Mouse (Mus musculus) forebrain, postnatal 0 days (tissue): Measurements from ENCODE around the gene Glis3. TPM values are rescaled to one million over a fixed set of nuclear protein-coding genes. Genes with fewer than 3 reads are reported as not detected.
A peak's percentile ranks its signal among the peaks of the same experiment; 100 is the strongest.

Source experiments
- ATAC-seq: fragments of 200-750 bp; cut with Nextera tagmentation; 2 replicates; pipeline ENCODE4 v1.8.0; 2017; ENCODE audit warnings: mild to moderate bottlenecking, moderate library complexity
- DNase-seq: peaks from one replicate; pipeline ENCODE4 v3.0.0-alpha.2; 2015
- H3K27ac ChIP-seq: fragments of 300-500 bp; sonication (generic); 2 replicates; pipeline ENCODE4 v1.5.1; 2014; ENCODE audit warnings: low read depth, mild to moderate bottlenecking, antibody characterized with exemption, low read length, moderate library complexity, mixed read lengths
- H3K27me3 ChIP-seq: fragments of 300-500 bp; sonication (generic); 2 replicates; pipeline ENCODE4 v1.6.1; 2014; ENCODE audit warnings: mild to moderate bottlenecking, low read length, mixed read lengths; ENCODE audit not compliant: insufficient read depth
- H3K36me3 ChIP-seq: fragments of 300-500 bp; sonication (generic); 2 replicates; pipeline ENCODE4 v1.6.1; 2014; ENCODE audit warnings: mild to moderate bottlenecking, moderate library complexity; ENCODE audit not compliant: insufficient read depth
- H3K4me1 ChIP-seq: fragments of 300-500 bp; sonication (generic); 2 replicates; pipeline ENCODE4 v1.6.1; 2014; ENCODE audit warnings: antibody characterized with exemption; ENCODE audit not compliant: insufficient read depth
- H3K4me2 ChIP-seq: fragments of 300-500 bp; sonication (generic); 2 replicates; pipeline ENCODE4 v1.6.1; 2014; ENCODE audit warnings: low read depth, mild to moderate bottlenecking, moderate library complexity
- H3K4me3 ChIP-seq: fragments of 300-500 bp; sonication (generic); 2 replicates; pipeline ENCODE4 v1.5.1; 2014; ENCODE audit warnings: low read depth, low read length, mixed read lengths
- H3K9ac ChIP-seq: fragments of 300-500 bp; sonication (generic); 2 replicates; pipeline ENCODE4 v1.6.1; 2014; ENCODE audit warnings: mild to moderate bottlenecking
- H3K9me3 ChIP-seq: fragments of 300-500 bp; sonication (generic); 2 replicates; pipeline ENCODE4 v1.6.1; 2016; ENCODE audit warnings: low read length
- CTCF ChIP-seq: sonication (generic); IDR thresholded peaks from 2 replicates; pipeline ENCODE4 v1.5.1; 2016; ENCODE audit warnings: antibody characterized with exemption, control low read depth, low read depth
- WGBS: fragments of 180-500 bp; shearing (Covaris S2); extraction: QIAGEN DNeasy Blood & Tissue Kit; methylation state at CpG from one replicate; pipeline ENCODE4 v1.1.7; 2014; 5-methylcytosine and 5-hydroxymethylcytosine counted together
- polyA plus RNA-seq: library from polyadenylated mRNA; unstranded; fragments of >200 nt; fragmentation: Nextera tagmentation; extraction: Ambion mirVana; gene quantifications from 2 replicates; pipeline ENCODE4 v1.2.1, GENCODE M21; 2015
- total RNA-seq: library from RNA; depleted of rRNA; stranded (reverse); fragments of >200 nt; gene quantifications from 2 replicates; pipeline ENCODE4 v1.2.3, GENCODE M21; 2014

Glis3 gene
- total and polyA plus RNA-seq, 2 experiments from 2014 or later: 0.86 to 8.5 TPM

- H3K4me1 ChIP-seq: no peaks in the 10 kb centered on the region
- 46% methylated on average over 9 of the region's 9 CpGs for WGBS
- no peak overlapping the region for H3K9ac ChIP-seq
- no peak for TF ChIP-seq CTCF
- H3K27me3 ChIP-seq: no peaks in the 10 kb centered on the region
- no peaks in the 10 kb centered on the region for H3K36me3 ChIP-seq
- DNase-seq: no peak
- no peak overlapping the region for H3K27ac ChIP-seq
- H3K4me2 ChIP-seq: no peak overlapping the region
- no peaks in the 10 kb centered on the region for H3K9me3 ChIP-seq
- no peak for ATAC-seq
- H3K4me3 ChIP-seq: no peak overlapping the region
These were observed 162.3 kb downstream of the Glis3 start for GRCm38 (mm10) chr19:28517464-28518080.

GRCm38 (mm10) chr19:28516487-28516886 lies 163.4 kb downstream of the Glis3 start:
- Histone ChIP-seq H3K27me3 (no peaks in the 10 kb centered on the region), H3K4me1 (no peaks in the 10 kb centered on the region), H3K27ac (no peak overlapping the region), H3K4me3 (no peak overlapping the region), H3K9me3 (no peaks in the 10 kb centered on the region), H3K36me3 (no peaks in the 10 kb centered on the region), H3K4me2 (no peak overlapping the region), H3K9ac (no peak overlapping the region)
- 32% methylated on average over 6 of the region's 6 CpGs for WGBS
- DNase-seq (no peak), ATAC-seq (no peak)
- TF ChIP-seq CTCF: no peak

GRCm38 (mm10) chr19:28512475-28512874 lies 167.4 kb downstream of the Glis3 start:
- Histone ChIP-seq H3K9me3 (no peaks in the 10 kb centered on the region), H3K4me1 (no peaks in the 10 kb centered on the region), H3K27ac (no peak overlapping the region), H3K4me2 (no peak overlapping the region), H3K36me3 (no peaks in the 10 kb centered on the region), H3K27me3 (no peaks in the 10 kb centered on the region), H3K9ac (no peak overlapping the region), H3K4me3 (no peak overlapping the region)
- ATAC-seq (no peak), DNase-seq (no peak)
- WGBS: 86% methylated on average over 11 of the region's 11 CpGs
- no peak for TF ChIP-seq CTCF

- Histone ChIP-seq H3K9ac (no peak overlapping the region), H3K36me3 (no peaks in the 10 kb centered on the region), H3K4me3 (no peak overlapping the region), H3K27me3 (no peaks in the 10 kb centered on the region), H3K4me1 (no peaks in the 10 kb centered on the region), H3K9me3 (no peaks in the 10 kb centered on the region), H3K4me2 (no peak overlapping the region), H3K27ac (no peak overlapping the region)
- ATAC-seq: no peak
- no peak for TF ChIP-seq CTCF
- DNase-seq: no peak
- 86% methylated on average over 1 of the region's 1 CpGs for WGBS
These were observed 168.0 kb downstream of the Glis3 start for GRCm38 (mm10) chr19:28511910-28512309.

- no peak for ATAC-seq
- DNase-seq: no peak
- no peak overlapping the region for H3K4me3 ChIP-seq
- no peak overlapping the region for H3K9ac ChIP-seq
- H3K36me3 ChIP-seq: no peaks in the 10 kb centered on the region
- no peak overlapping the region for H3K27ac ChIP-seq
- no peak for TF ChIP-seq CTCF
- no peaks in the 10 kb centered on the region for H3K4me1 ChIP-seq
- H3K4me2 ChIP-seq: no peak overlapping the region
- H3K9me3 ChIP-seq: no peaks in the 10 kb centered on the region
- H3K27me3 ChIP-seq: no peaks in the 10 kb centered on the region
- 71% methylated on average over 6 of the region's 6 CpGs for WGBS
These were observed 174.5 kb downstream of the Glis3 start for GRCm38 (mm10) chr19:28505376-28505775.

- H3K9me3 ChIP-seq: no peaks in the 10 kb centered on the region
- no peak overlapping the region for H3K4me2 ChIP-seq
- DNase-seq: peak; percentile 11
- H3K27ac ChIP-seq: no peak overlapping the region
- 63% methylated on average over 12 of the region's 12 CpGs for WGBS
- H3K4me3 ChIP-seq: no peak overlapping the region
- no peaks in the 10 kb centered on the region for H3K36me3 ChIP-seq
- H3K27me3 ChIP-seq: no peaks in the 10 kb centered on the region
- no peaks in the 10 kb centered on the region for H3K4me1 ChIP-seq
- H3K9ac ChIP-seq: no peak overlapping the region
- ATAC-seq: no peak
- no peak for TF ChIP-seq CTCF
These were observed 176.9 kb downstream of the Glis3 start for GRCm38 (mm10) chr19:28503011-28503410.

- Histone ChIP-seq H3K9me3 (no peaks in the 10 kb centered on the region), H3K36me3 (no peaks in the 10 kb centered on the region), H3K27me3 (no peaks in the 10 kb centered on the region), H3K4me2 (peak overlapping the region; percentile 19; the same call in 1 of the 2 replicates), H3K4me3 (no peak overlapping the region), H3K4me1 (no peaks in the 10 kb centered on the region), H3K27ac (no peak overlapping the region), H3K9ac (no peak overlapping the region)
- ATAC-seq (no peak), DNase-seq (no peak)
- no peak for TF ChIP-seq CTCF
- 62% methylated on average over 9 of the region's 9 CpGs for WGBS
These were observed 178.9 kb downstream of the Glis3 start for GRCm38 (mm10) chr19:28500975-28501374.
